Mouse (Mus musculus) spleen, adult 2 months (tissue): ENCODE data around the gene Gm10961.

ENCODE experiments used
- CTCF ChIP-seq: fragments of 200-500 bp; IDR thresholded peaks from 2 replicates; pipeline ENCODE4 v1.5.1; 2011; ENCODE audit warnings: mild to moderate bottlenecking, inconsistent platforms; ENCODE audit not compliant: insufficient read depth, insufficient read length, insufficient replicate concordance; ENCODE audit errors: extremely low read depth
- POLR2A ChIP-seq: fragments of 200-500 bp; IDR thresholded peaks from 2 replicates; pipeline ENCODE4 v1.6.1; 2011; ENCODE audit warnings: low read depth, low read length, inconsistent platforms

GRCm38 (mm10) chr3:107635836-107636235 lies 4.7 kb downstream of the Gm10961 start:
- no peak for TF ChIP-seq POLR2A
- no peak for TF ChIP-seq CTCF
